14 mouse cellular contexts compared by ENCODE assay signal in genomic region chr14:113431220-113431619, GRCm38 (mm10).
DNase-seq lines count a peak whose midpoint lies in the region; ATAC-seq and TF ChIP-seq lines count a peak whose summit lies in the region.
"Had no signal": no experiment of that assay in that cellular context is flagged by ENCODE, and none has a peak within 500 bp of the region (broad histone marks: within the 10 kb centered on the region; RNA-seq: fewer than 3 reads in every experiment).

No protein-coding gene starts in this region.

- no peak for ATAC-seq in inflammation-experienced regulatory T-cells, adult 6 months
- ATAC-seq: CD4-positive, CD25-positive, alpha-beta regulatory T cell, adult 4 months; Patski had no signal

- peak; percentile 3 to 8 for DNase-seq in left cerebral cortex, adult 18-20 months (ENCODE audit: low spot score in 2 of 2)
- no peak for DNase-seq in left cerebral cortex, adult 2 months (ENCODE audit: extremely low spot score in 1 of 2, low spot score in 2 of 2)
- peak; percentile 40 for DNase-seq in brain, embryonic 18.5 days (ENCODE audit: low read depth, low spot score)
- DNase-seq in cerebellum, adult 9-11 months = peak; percentile 75
- peak; percentile 50 to 72 for DNase-seq in layer of hippocampus, adult 8-10 months (ENCODE audit: low spot score in 2 of 2)
- DNase-seq in urinary bladder, postnatal 36 days (ENCODE audit: low spot score in 2 of 2) = no peak
- DNase-seq in lung, postnatal 4 days = no peak
- DNase-seq: adrenal gland, postnatal 10 days; gastrocnemius, postnatal 10 days; kidney, postnatal 10 days had no signal

- intact Hi-C loops in left cerebral cortex, adult 2 months (cut with DNase I) = no loop called here

- no peak overlapping the region for H3K27ac ChIP-seq in left cerebral cortex, adult 2 months

- H3K4me3 ChIP-seq in left cerebral cortex, adult 2 months = no peak overlapping the region
- H3K4me3 ChIP-seq: myocyte had no signal

- no peak for TF ChIP-seq CTCF in left cerebral cortex, adult 2 months (IDR thresholded peaks at IDR 0.05)

Comparison
In these comparisons a context has a peak if more than half of its experiments do, and no peak if none do; other contexts are left out.
1. DNase-seq: peak in left cerebral cortex, adult 18-20 months (2 of 2), brain, embryonic 18.5 days (single experiment), cerebellum, adult 9-11 months (single experiment) and layer of hippocampus, adult 8-10 months (2 of 2); none in left cerebral cortex, adult 2 months (0 of 2), urinary bladder, postnatal 36 days (0 of 2) and lung, postnatal 4 days (0 of 2).